Mouse (Mus musculus): ENCODE results near the gene Cadps2. TPM values are rescaled to one million over a fixed set of nuclear protein-coding genes. Genes with fewer than 3 reads are reported as not detected.

The Cadps2 gene
- total and polyA plus RNA-seq, 3 experiments: not detected

DNA sequence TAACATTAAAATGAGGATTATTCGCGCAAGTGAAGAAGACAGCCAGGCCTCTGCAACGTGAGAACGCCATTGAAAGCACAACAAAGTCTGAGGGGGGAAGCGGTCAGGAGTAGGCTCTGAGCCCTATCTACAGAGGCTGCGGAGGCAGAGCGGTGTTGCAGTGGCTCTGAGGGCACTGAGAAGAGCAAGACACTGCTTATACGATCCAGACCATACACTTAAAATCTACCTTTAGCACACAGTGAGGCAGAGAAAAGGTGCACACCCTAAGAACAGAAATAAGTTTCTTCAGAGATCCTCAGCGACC lies 557.8 kb downstream of the Cadps2 start:
- no peak for TF ChIP-seq JUN (IDR thresholded peaks at IDR 0.05; ENCODE audit: insufficient read depth, low read depth, low read length)
- TF ChIP-seq ELF1 (IDR thresholded peaks at IDR 0.05; ENCODE audit: low read depth, low read length): no peak
- no peak for TF ChIP-seq JUND (conservative IDR thresholded peaks at IDR 0.05; ENCODE audit: low read depth, low read length)
- no peak for TF ChIP-seq IRF4 (IDR thresholded peaks at IDR 0.05; ENCODE audit: low read depth, low read length)
- no peak for TF ChIP-seq PAX5 (IDR thresholded peaks at IDR 0.05; ENCODE audit: low read length)
- Histone ChIP-seq H3K79me2 (replicated peaks; ENCODE audit: control insufficient read depth, extremely low read depth, insufficient read depth, poor library complexity, severe bottlenecking) (no peaks in the 10 kb centered on the region), H3K4me2 (ENCODE audit: insufficient read depth, low read depth, poor library complexity, severe bottlenecking) (no peak overlapping the region), H3K9ac (ENCODE audit: insufficient read depth, low read depth) (no peak overlapping the region), H3K27ac (ENCODE audit: insufficient read depth, low read depth) (no peak overlapping the region), H3K4me3 (replicated peaks in 1 of 3; ENCODE audit: low read depth in 2 of 3, low read length in 2 of 3, poor library complexity in 1 of 3) (no peak overlapping the region), H3K27me3 (replicated peaks) (no peaks in the 10 kb centered on the region), H3K4me1 (ENCODE audit: control insufficient read depth in 1 of 2, insufficient read depth in 2 of 2) (no peaks in the 10 kb centered on the region), H3K36me3 (replicated peaks in 1 of 2; ENCODE audit: control insufficient read depth in 1 of 2, insufficient read depth in 1 of 2, low read length in 1 of 2) (no peaks in the 10 kb centered on the region), H3K9me3 (replicated peaks; ENCODE audit: low read length) (no peaks in the 10 kb centered on the region)
- in situ Hi-C loops (cut with MboI; ENCODE audit: low pct_ligation_motif_present, low pct_unique_long_range_greater_than_20kb, low sequenced_read_pairs): no loop called here
- no peak for DNase-seq (ENCODE audit: extremely low read depth)
- dilution Hi-C loops (cut with MboI; ENCODE audit: extremely low pct_ligation_motif_present, extremely low pct_unique_long_range_greater_than_20kb, low sequenced_read_pairs): no loop called here

DNA sequence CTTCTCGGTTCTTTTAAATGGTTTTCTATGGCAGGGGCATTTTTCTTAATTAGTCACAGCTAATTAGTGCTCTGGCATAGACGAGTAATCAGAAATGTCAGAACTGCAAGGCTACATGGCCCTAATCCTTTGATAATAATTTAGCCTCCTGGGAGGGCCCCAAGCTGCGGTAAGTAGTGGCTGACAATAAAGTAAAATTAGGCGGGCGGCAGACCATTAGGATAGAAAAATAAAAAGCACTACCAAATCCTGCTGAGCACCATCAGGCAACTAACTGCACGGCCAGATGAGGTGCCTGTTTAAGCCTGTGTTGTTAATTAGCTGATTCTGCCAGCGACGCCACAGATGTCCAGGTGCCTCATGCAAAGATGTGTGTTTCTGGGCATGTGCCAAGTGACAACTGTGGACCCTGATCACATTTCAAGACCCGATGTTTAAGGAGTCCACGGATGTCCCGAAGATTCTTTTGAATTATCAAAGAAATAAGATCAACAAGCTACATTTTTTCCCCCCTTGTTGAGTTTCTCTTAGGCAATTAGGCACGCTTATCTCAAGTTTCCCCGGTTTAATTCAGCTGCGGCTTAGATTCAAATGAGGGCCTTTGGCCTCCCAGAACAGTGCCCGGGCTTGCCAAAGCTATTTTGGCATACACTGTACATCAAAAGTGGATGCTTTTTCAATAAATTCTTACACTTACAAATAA lies 558.3 kb downstream of the Cadps2 start:
- TF ChIP-seq UBTF (IDR thresholded peaks at IDR 0.05; ENCODE audit: low read depth, low read length) (no peak), ZMIZ1 (IDR thresholded peaks at IDR 0.05; ENCODE audit: low read depth, low read length) (no peak), POLR2A (IDR thresholded peaks at IDR 0.05; ENCODE audit: low read depth, low read length) (no peak), TBP (conservative IDR thresholded peaks at IDR 0.05; ENCODE audit: low read depth, low read length) (no peak), IRF4 (IDR thresholded peaks at IDR 0.05; ENCODE audit: low read depth, low read length) (no peak), JUN (IDR thresholded peaks at IDR 0.05; ENCODE audit: insufficient read depth, low read depth, low read length) (no peak), CHD2 (IDR thresholded peaks at IDR 0.05; ENCODE audit: low read length) (no peak), HCFC1 (IDR thresholded peaks at IDR 0.05; ENCODE audit: low read depth, low read length) (no peak)
- Histone ChIP-seq H3K4me1 (ENCODE audit: control insufficient read depth in 1 of 2, insufficient read depth in 2 of 2) (no peaks in the 10 kb centered on the region), H3K36me3 (replicated peaks in 1 of 2; ENCODE audit: control insufficient read depth in 1 of 2, insufficient read depth in 1 of 2, low read length in 1 of 2) (no peaks in the 10 kb centered on the region), H3K4me2 (ENCODE audit: insufficient read depth, low read depth, poor library complexity, severe bottlenecking) (no peak overlapping the region), H3K27me3 (replicated peaks) (no peaks in the 10 kb centered on the region), H3K4me3 (replicated peaks in 1 of 3; ENCODE audit: low read depth in 2 of 3, low read length in 2 of 3, poor library complexity in 1 of 3) (no peak overlapping the region), H3K27ac (ENCODE audit: insufficient read depth, low read depth) (no peak overlapping the region), H3K9ac (ENCODE audit: insufficient read depth, low read depth) (no peak overlapping the region), H3K79me2 (replicated peaks; ENCODE audit: control insufficient read depth, extremely low read depth, insufficient read depth, poor library complexity, severe bottlenecking) (no peaks in the 10 kb centered on the region), H3K9me3 (replicated peaks; ENCODE audit: low read length) (no peaks in the 10 kb centered on the region)
- no peak for DNase-seq (ENCODE audit: extremely low read depth)
- in situ Hi-C loops (cut with MboI; ENCODE audit: low pct_ligation_motif_present, low pct_unique_long_range_greater_than_20kb, low sequenced_read_pairs) (no loop called here), dilution Hi-C loops (cut with MboI; ENCODE audit: extremely low pct_ligation_motif_present, extremely low pct_unique_long_range_greater_than_20kb, low sequenced_read_pairs) (no loop called here)

DNA sequence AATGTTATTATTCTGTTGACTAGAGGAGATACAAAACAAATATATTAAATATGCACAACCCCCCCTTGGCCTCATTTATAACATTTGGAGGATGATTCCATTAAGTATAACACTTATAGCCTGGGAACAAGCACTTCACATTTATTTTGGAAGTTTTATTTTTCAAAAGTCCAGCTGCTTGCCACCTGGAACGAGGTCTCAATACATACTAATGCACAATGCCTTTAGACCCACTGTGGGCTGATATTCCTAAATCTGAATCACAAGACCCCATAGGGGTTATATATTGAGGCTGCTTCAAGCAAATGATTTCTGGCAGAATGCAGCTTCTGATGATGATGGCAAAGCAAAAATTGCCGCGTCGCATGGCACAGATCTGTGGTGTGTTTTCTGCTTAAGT lies 565.7 kb downstream of the Cadps2 start:
- H3K4me1 ChIP-seq (ENCODE audit: control insufficient read depth in 1 of 2, insufficient read depth in 2 of 2): no peaks in the 10 kb centered on the region
- H3K9me3 ChIP-seq (replicated peaks; ENCODE audit: low read length): no peaks in the 10 kb centered on the region
- H3K79me2 ChIP-seq (replicated peaks; ENCODE audit: control insufficient read depth, extremely low read depth, insufficient read depth, poor library complexity, severe bottlenecking): no peaks in the 10 kb centered on the region
- TF ChIP-seq IRF4 (IDR thresholded peaks at IDR 0.05; ENCODE audit: low read depth, low read length): no peak
- no peak for TF ChIP-seq MYC (IDR thresholded peaks at IDR 0.05; ENCODE audit: low read depth, low read length)
- TF ChIP-seq CTCF (conservative IDR thresholded peaks at IDR 0.05 in 1 of 2, IDR thresholded peaks at IDR 0.05 in 1 of 2; ENCODE audit: low read depth in 2 of 2, low read length in 2 of 2): no peak
- TF ChIP-seq KAT2A (IDR thresholded peaks at IDR 0.05; ENCODE audit: insufficient replicate concordance, low read length): no peak
- TF ChIP-seq ZKSCAN1 (IDR thresholded peaks at IDR 0.05; ENCODE audit: borderline replicate concordance, low read depth, low read length): no peak
- TF ChIP-seq ELF1 (IDR thresholded peaks at IDR 0.05; ENCODE audit: low read depth, low read length): no peak
- no peak for TF ChIP-seq ZMIZ1 (IDR thresholded peaks at IDR 0.05; ENCODE audit: low read depth, low read length)
- H3K27ac ChIP-seq (ENCODE audit: insufficient read depth, low read depth): no peak overlapping the region
- in situ Hi-C loops (cut with MboI; ENCODE audit: low pct_ligation_motif_present, low pct_unique_long_range_greater_than_20kb, low sequenced_read_pairs): no loop called here
- H3K4me3 ChIP-seq (replicated peaks in 1 of 3; ENCODE audit: low read depth in 2 of 3, low read length in 2 of 3, poor library complexity in 1 of 3): no peak overlapping the region
- dilution Hi-C loops (cut with MboI; ENCODE audit: extremely low pct_ligation_motif_present, extremely low pct_unique_long_range_greater_than_20kb, low sequenced_read_pairs): no loop called here
- no peak overlapping the region for H3K9ac ChIP-seq (ENCODE audit: insufficient read depth, low read depth)
- DNase-seq (ENCODE audit: extremely low read depth): no peak
- H3K4me2 ChIP-seq (ENCODE audit: insufficient read depth, low read depth, poor library complexity, severe bottlenecking): no peak overlapping the region
- no peaks in the 10 kb centered on the region for H3K27me3 ChIP-seq (replicated peaks)
- no peaks in the 10 kb centered on the region for H3K36me3 ChIP-seq (replicated peaks in 1 of 2; ENCODE audit: control insufficient read depth in 1 of 2, insufficient read depth in 1 of 2, low read length in 1 of 2)

All from CH12.LX (cell line).